Mouse (Mus musculus): ENCODE data around the gene Ldlrad1. TPM values are rescaled to one million over a fixed set of nuclear protein-coding genes. Genes with fewer than 3 reads are reported as not detected.

The Ldlrad1 gene
- not detected in 2 replicates for polyA plus RNA-seq (2015; fragmentation: Nextera tagmentation; extraction: Ambion mirVana)

GRCm38 (mm10) chr4:107208880-107209279, at the start of gene Ldlrad1:
Ldlrad1 (plus strand) TSS chr4:107209180.
- H3K4me3 ChIP-seq, result no peak within 1 kb of the TSS
- ATAC-seq, result no peak

GRCm38 (mm10) chr4:107160181-107160580, 48.8 kb upstream of the Ldlrad1 start:
- no peak overlapping the region for H3K9ac ChIP-seq
- no peaks in the 10 kb centered on the region for H3K27me3 ChIP-seq
- no peak for ATAC-seq
- no peaks in the 10 kb centered on the region for H3K9me3 ChIP-seq (replicated peaks)
- H3K4me1 ChIP-seq, result peaks cover 3% of the 10 kb centered on the region; the same call in 1 of the 2 replicates
- no peak overlapping the region for H3K4me2 ChIP-seq
- H3K27ac ChIP-seq, result no peak overlapping the region
- H3K36me3 ChIP-seq (ENCODE audit: poor library complexity, severe bottlenecking), result peaks cover 46% of the 10 kb centered on the region
- WGBS, result 88% methylated on average over 8 of the region's 8 CpGs
- no peak overlapping the region for H3K4me3 ChIP-seq

More at GRCm38 (mm10) chr4:107208880-107209279, at the start of gene Ldlrad1:
- H3K9ac ChIP-seq, result no peak within 1 kb of the TSS
- H3K36me3 ChIP-seq (ENCODE audit: poor library complexity, severe bottlenecking), result peaks cover 42% of the 10 kb centered on the region
- H3K9me3 ChIP-seq (replicated peaks), result no peaks in the 10 kb centered on the region
- no peaks in the 10 kb centered on the region for H3K4me1 ChIP-seq
- no peak within 1 kb of the TSS for H3K27ac ChIP-seq
- H3K27me3 ChIP-seq, result no peaks in the 10 kb centered on the region
- no peak within 1 kb of the TSS for H3K4me2 ChIP-seq
- WGBS, result 91% methylated on average over 3 of the region's 3 CpGs

- Histone ChIP-seq H3K36me3 (ENCODE audit: poor library complexity, severe bottlenecking) (peaks cover 33% of the 10 kb centered on the region), H3K4me1 (peaks cover 3% of the 10 kb centered on the region; the same call in 1 of the 2 replicates), H3K27me3 (no peaks in the 10 kb centered on the region), H3K9ac (no peak overlapping the region), H3K27ac (no peak overlapping the region), H3K9me3 (replicated peaks) (no peaks in the 10 kb centered on the region), H3K4me3 (no peak overlapping the region), H3K4me2 (no peak overlapping the region)
- 90% methylated on average over 10 of the region's 10 CpGs for WGBS
- peak; percentile 33; the same call in 1 of the 2 replicates for ATAC-seq
Measured at GRCm38 (mm10) chr4:107163341-107163740, 45.6 kb upstream of the Ldlrad1 start.

GRCm38 (mm10) chr4:107163756-107164587, 45.0 kb upstream of the Ldlrad1 start:
- Histone ChIP-seq H3K27me3 (no peaks in the 10 kb centered on the region), H3K27ac (peak overlapping the region; percentile 45; the same call in 1 of the 2 replicates), H3K9ac (0 out of 2 replicates have a peak overlapping the region, but pooled peaks have one; percentile 7), H3K4me2 (no peak overlapping the region), H3K36me3 (ENCODE audit: poor library complexity, severe bottlenecking) (peaks cover 29% of the 10 kb centered on the region), H3K4me3 (no peak overlapping the region), H3K9me3 (replicated peaks) (no peaks in the 10 kb centered on the region), H3K4me1 (peaks cover 3% of the 10 kb centered on the region; the same call in 1 of the 2 replicates)
- WGBS, result 51% methylated on average over 9 of the region's 9 CpGs
- peak; percentile 84 for ATAC-seq

GRCm38 (mm10) chr4:107166700-107167099, 42.3 kb upstream of the Ldlrad1 start:
- no peak for ATAC-seq
- no peak overlapping the region for H3K9ac ChIP-seq
- WGBS, result 85% methylated on average over 5 of the region's 5 CpGs
- H3K36me3 ChIP-seq (ENCODE audit: poor library complexity, severe bottlenecking), result peaks cover 34% of the 10 kb centered on the region; the same call in 1 of the 2 replicates
- peaks cover 3% of the 10 kb centered on the region; the same call in 1 of the 2 replicates for H3K4me1 ChIP-seq
- H3K27ac ChIP-seq, result no peak overlapping the region
- H3K4me2 ChIP-seq, result no peak overlapping the region
- H3K4me3 ChIP-seq, result no peak overlapping the region
- H3K27me3 ChIP-seq, result no peaks in the 10 kb centered on the region
- H3K9me3 ChIP-seq (replicated peaks), result no peaks in the 10 kb centered on the region

- WGBS, result 96% methylated on average over 5 of the region's 5 CpGs
- no peak overlapping the region for H3K27ac ChIP-seq
- H3K4me3 ChIP-seq, result no peak overlapping the region
- no peak overlapping the region for H3K4me2 ChIP-seq
- no peaks in the 10 kb centered on the region for H3K9me3 ChIP-seq (replicated peaks)
- H3K27me3 ChIP-seq, result no peaks in the 10 kb centered on the region
- H3K9ac ChIP-seq, result no peak overlapping the region
- H3K4me1 ChIP-seq, result peaks cover 3% of the 10 kb centered on the region; the same call in 1 of the 2 replicates
- ATAC-seq, result no peak
- H3K36me3 ChIP-seq (ENCODE audit: poor library complexity, severe bottlenecking), result peaks cover 42% of the 10 kb centered on the region
Measured at GRCm38 (mm10) chr4:107167798-107168197, 41.2 kb upstream of the Ldlrad1 start.

- H3K36me3 ChIP-seq (ENCODE audit: poor library complexity, severe bottlenecking), result peaks cover 20% of the 10 kb centered on the region
- peak overlapping the region; percentile 99 for H3K27ac ChIP-seq
- H3K4me1 ChIP-seq, result peaks cover 39% of the 10 kb centered on the region
- H3K4me2 ChIP-seq, result peak overlapping the region; percentile 63
- 53% methylated on average over 11 of the region's 11 CpGs for WGBS
- no peaks in the 10 kb centered on the region for H3K9me3 ChIP-seq (replicated peaks)
- H3K4me3 ChIP-seq, result peak overlapping the region; percentile 79
- H3K27me3 ChIP-seq, result no peaks in the 10 kb centered on the region
- ATAC-seq, result no peak
- peak overlapping the region; percentile 93 for H3K9ac ChIP-seq
Measured at GRCm38 (mm10) chr4:107177506-107177905, 31.5 kb upstream of the Ldlrad1 start.

GRCm38 (mm10) chr4:107178182-107178829, 30.7 kb upstream of the Ldlrad1 start, which contains the start of gene Tmem59:
Tmem59 (plus strand) TSS chr4:107178399.
- peak; percentile 96 for ATAC-seq
- Histone ChIP-seq H3K4me1 (peaks cover 44% of the 10 kb centered on the region), H3K4me3 (peak within 1 kb of the TSS; percentile 79), H3K9ac (peak within 1 kb of the TSS; percentile 93), H3K27me3 (no peaks in the 10 kb centered on the region), H3K9me3 (replicated peaks) (no peaks in the 10 kb centered on the region), H3K36me3 (ENCODE audit: poor library complexity, severe bottlenecking) (peaks cover 19% of the 10 kb centered on the region), H3K4me2 (peak within 1 kb of the TSS; percentile 63), H3K27ac (peak within 1 kb of the TSS; percentile 99)
- WGBS, result under 1% methylated on average over 49 of the region's 49 CpGs

GRCm38 (mm10) chr4:107178830-107179490, 30.0 kb upstream of the Ldlrad1 start, which contains the start of gene Tceanc2:
Tceanc2 (minus strand) TSS chr4:107179116.
- Histone ChIP-seq H3K9ac (peak within 1 kb of the TSS; percentile 93), H3K27me3 (no peaks in the 10 kb centered on the region), H3K9me3 (replicated peaks) (no peaks in the 10 kb centered on the region), H3K4me2 (peak within 1 kb of the TSS; percentile 63), H3K27ac (peak within 1 kb of the TSS; percentile 99), H3K4me1 (peaks cover 45% of the 10 kb centered on the region), H3K36me3 (ENCODE audit: poor library complexity, severe bottlenecking) (peaks cover 13% of the 10 kb centered on the region), H3K4me3 (peak within 1 kb of the TSS; percentile 79)
- under 1% methylated on average over 47 of the region's 47 CpGs for WGBS
- ATAC-seq, result peak; percentile 23

GRCm38 (mm10) chr4:107179561-107179960, 29.4 kb upstream of the Ldlrad1 start:
- H3K4me1 ChIP-seq, result peaks cover 45% of the 10 kb centered on the region
- 6% methylated on average over 8 of the region's 8 CpGs for WGBS
- H3K9me3 ChIP-seq (replicated peaks), result no peaks in the 10 kb centered on the region
- peaks cover 10% of the 10 kb centered on the region; the same call in 1 of the 2 replicates for H3K36me3 ChIP-seq (ENCODE audit: poor library complexity, severe bottlenecking)
- peak overlapping the region; percentile 79 for H3K4me3 ChIP-seq
- H3K4me2 ChIP-seq, result peak overlapping the region; percentile 63
- no peak for ATAC-seq
- H3K9ac ChIP-seq, result peak overlapping the region; percentile 93
- H3K27me3 ChIP-seq, result no peaks in the 10 kb centered on the region
- H3K27ac ChIP-seq, result peak overlapping the region; percentile 99

GRCm38 (mm10) chr4:107180746-107181145, 28.2 kb upstream of the Ldlrad1 start:
- peak overlapping the region; percentile 63 for H3K4me2 ChIP-seq
- no peak for ATAC-seq
- H3K9ac ChIP-seq, result peak overlapping the region; percentile 43; the same call in 1 of the 2 replicates
- H3K4me1 ChIP-seq, result peaks cover 45% of the 10 kb centered on the region
- peaks cover 4% of the 10 kb centered on the region; the same call in 1 of the 2 replicates for H3K36me3 ChIP-seq (ENCODE audit: poor library complexity, severe bottlenecking)
- no peaks in the 10 kb centered on the region for H3K27me3 ChIP-seq
- H3K27ac ChIP-seq, result no peak overlapping the region
- H3K4me3 ChIP-seq, result 0 out of 2 replicates have a peak overlapping the region, but pooled peaks have one; percentile 79
- H3K9me3 ChIP-seq (replicated peaks), result no peaks in the 10 kb centered on the region
